Mouse (Mus musculus) heart, postnatal 10 days (tissue): Measurements from ENCODE around the gene Olfr873. TPM values are rescaled to one million over a fixed set of nuclear protein-coding genes. Genes with fewer than 3 reads are reported as not detected.
"Not testable (repeated sequence)": the region's sequence is repeated elsewhere in the genome, so short reads cannot be mapped to it uniquely, and the experiment has no call there.

Experiments
- DNase-seq, 2 experiments: peaks; one replicate each; pipeline ENCODE4 v3.0.0; 2021
- intact Hi-C: fragments of 180-260 bp; cut with DNase I; formaldehyde crosslinking; loops from one replicate; pipeline ENCODE4 v1.15.1; 2025
- total RNA-seq, 2 experiments: library from RNA; stranded (reverse); gene quantifications; 2 replicates each; pipeline ENCODE4 v1.2.3; 2021

Olfr873 gene
- not detected for total RNA-seq

- intact Hi-C loops = no loop called here
- no peak for DNase-seq
Observed at GRCm38 (mm10) chr9:20298232-20298631, at the start of gene Olfr873. Olfr873 (plus strand) TSS chr9:20298532.

DNA sequence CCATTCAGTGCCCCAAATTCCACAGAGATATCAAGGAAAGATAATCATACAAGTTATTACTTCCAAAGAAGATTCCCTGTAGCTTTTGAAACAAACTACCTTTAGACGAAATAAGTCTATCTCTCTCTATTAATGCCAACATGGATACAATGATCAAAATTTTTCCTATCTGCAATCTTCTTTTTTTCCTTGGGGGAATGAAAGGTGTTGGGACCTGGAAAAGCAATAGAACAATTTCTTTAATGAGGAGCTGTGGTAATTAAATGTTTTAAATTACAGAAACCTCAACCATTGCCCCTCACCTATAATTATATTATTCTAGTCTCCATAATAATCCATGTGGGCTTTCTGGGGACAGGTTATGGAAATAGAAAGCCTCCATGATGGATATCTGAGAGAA is 16.3 kb upstream of the Olfr873 start, which contains the start of gene Olfr39:
Gene Olfr39 (plus strand): TSS at position 301 of the 400 bp plus-strand sequence.
- no peak for DNase-seq
- intact Hi-C loops = no loop called here

GRCm38 (mm10) chr9:20295562-20295961 is 2.8 kb upstream of the Olfr873 start:
- intact Hi-C loops, DNase-seq: not testable (repeated sequence)

- intact Hi-C loops = no loop called here
- DNase-seq = no peak
Observed at GRCm38 (mm10) chr9:20335994-20336393, 37.7 kb downstream of the Olfr873 start, which contains the start of gene Olfr18. Olfr18 (minus strand) TSS chr9:20336094.

GRCm38 (mm10) chr9:20348501-20348900 is 50.2 kb downstream of the Olfr873 start:
- no peak for DNase-seq
- intact Hi-C loops = no loop called here

Other genes starting within 250 kb of the Olfr873 start
- gene Olfr867, start 241.0 kb upstream of the Olfr873 start, total RNA-seq = not detected
- gene Olfr868, start 199.9 kb upstream of the Olfr873 start, total RNA-seq = not detected
- not detected for gene Olfr869, start 169.5 kb upstream of the Olfr873 start, total RNA-seq
- not detected for gene Olfr870, start 124.5 kb upstream of the Olfr873 start, total RNA-seq
- gene Olfr871, start 86.3 kb upstream of the Olfr873 start, total RNA-seq = not detected
- not detected for gene Olfr872, start 61.4 kb upstream of the Olfr873 start, total RNA-seq
- not detected for gene Olfr39, start 16.2 kb upstream of the Olfr873 start, total RNA-seq
- gene Olfr18, start 37.6 kb downstream of the Olfr873 start, total RNA-seq = under 1 TPM in 1 of 2 experiments, not detected in 1; 0.10 TPM
- gene Zfp560, start 86.6 kb downstream of the Olfr873 start, total RNA-seq = 10 to 100 TPM; 13.2 to 15.2 TPM
- gene Zfp26, start 161.6 kb downstream of the Olfr873 start, total RNA-seq = 10 to 100 TPM; 17.1 to 18.2 TPM
- gene Zfp426, start 194.2 kb downstream of the Olfr873 start, total RNA-seq = 10 to 100 TPM; 11.6 to 11.8 TPM
- gene Zfp266, start 222.9 kb downstream of the Olfr873 start, total RNA-seq = 10 to 100 TPM; 40.1 to 48.1 TPM